Mouse (Mus musculus): ENCODE results near the gene Gja1. TPM values are rescaled to one million over a fixed set of nuclear protein-coding genes. Genes with fewer than 3 reads are reported as not detected.

Gja1 gene
- total RNA-seq, 2 experiments from 2014 or later = 179 to 193 TPM

DNA sequence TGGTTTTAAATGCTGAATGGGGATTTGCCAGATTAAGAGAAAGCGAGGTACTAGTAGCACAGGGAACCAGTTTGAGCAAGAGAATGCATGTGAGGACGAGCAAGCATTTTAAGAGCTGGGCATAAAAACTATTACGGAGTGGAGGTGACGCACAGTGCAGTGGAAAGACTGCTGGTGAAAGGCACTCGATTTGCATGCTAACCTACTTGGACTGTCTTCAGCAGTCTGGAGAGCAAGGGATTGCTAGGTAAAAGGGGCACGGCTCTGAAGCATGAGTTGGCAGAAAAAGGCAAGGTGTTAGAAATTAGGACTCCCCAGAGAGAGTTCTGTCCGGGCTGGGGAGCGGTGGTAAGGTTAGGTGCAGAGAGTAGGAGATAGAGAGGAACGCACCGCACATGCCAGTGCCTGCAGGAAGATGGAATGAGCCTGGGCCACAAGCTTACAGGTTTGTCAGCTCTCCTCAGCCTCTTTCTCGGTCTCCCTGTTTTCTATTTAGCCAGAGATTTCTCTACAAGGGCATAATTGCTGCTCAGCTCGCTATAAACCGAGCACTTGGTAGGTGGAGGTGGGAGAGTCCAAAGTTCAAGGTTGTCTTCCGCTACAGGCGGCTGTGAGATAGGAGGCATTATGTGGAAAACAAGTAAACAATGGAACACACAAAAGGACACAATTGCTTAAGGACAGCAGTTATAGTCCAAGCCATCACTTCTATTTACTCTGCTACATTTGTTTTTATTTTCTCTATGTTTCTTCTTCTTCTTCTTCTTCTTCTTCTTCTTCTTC is 48.1 kb downstream of the Gja1 start:
- Histone ChIP-seq H3K4me3 (no peak overlapping the region), H3K27ac (no peak overlapping the region)
- intact Hi-C loops (cut with DNase I) = no loop called here
- DNase-seq (ENCODE audit: extremely low spot score in 1 of 2, low spot score in 2 of 2) = no peak
- no peak for TF ChIP-seq CTCF (IDR thresholded peaks at IDR 0.05)

DNA sequence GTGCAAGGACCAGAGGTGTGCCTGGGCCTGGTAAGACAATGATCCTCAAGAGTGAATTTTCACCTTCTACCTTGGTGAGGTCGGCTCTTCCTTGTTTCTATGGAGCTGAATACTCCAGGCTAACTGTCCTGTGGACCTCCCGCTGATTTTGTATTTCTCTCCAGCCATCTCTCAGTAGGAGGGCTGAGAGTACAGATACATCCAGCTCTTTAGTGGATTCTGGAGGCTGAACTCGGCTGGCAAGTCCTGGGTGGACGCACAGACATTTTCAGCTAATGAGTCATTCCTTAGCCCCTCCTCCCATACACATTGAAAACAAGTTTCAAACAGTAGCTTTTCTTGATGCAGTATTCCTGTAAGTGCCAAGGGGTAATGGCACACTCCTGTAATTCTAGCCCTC is 49.2 kb downstream of the Gja1 start:
- intact Hi-C loops (cut with DNase I) = no loop called here
- no peak overlapping the region for H3K4me3 ChIP-seq
- TF ChIP-seq CTCF (IDR thresholded peaks at IDR 0.05) = no peak
- H3K27ac ChIP-seq = no peak overlapping the region
- DNase-seq (ENCODE audit: extremely low spot score in 1 of 2, low spot score in 2 of 2) = no peak

DNA sequence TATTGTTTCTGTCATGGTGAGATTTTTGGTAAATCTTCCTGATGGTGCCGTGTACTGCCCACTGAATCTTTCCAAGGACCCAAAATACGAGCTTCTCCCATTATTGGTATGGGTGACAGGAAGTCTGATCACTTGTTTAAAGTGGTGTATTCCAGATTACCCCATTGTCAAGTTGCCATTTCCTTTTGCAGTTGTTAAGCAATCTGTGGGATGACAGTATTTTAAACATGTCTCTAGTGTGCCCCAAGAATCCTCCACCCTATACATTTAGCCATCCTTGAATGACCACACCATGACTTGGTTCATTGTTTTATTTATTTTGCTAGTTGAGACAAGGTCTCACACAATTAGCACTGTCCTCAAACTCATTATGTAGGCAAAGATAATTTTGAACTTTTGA is 50.3 kb downstream of the Gja1 start:
- no peak for DNase-seq (ENCODE audit: extremely low spot score in 1 of 2, low spot score in 2 of 2)
- intact Hi-C loops (cut with DNase I) = no loop called here
- no peak overlapping the region for H3K4me3 ChIP-seq
- no peak for TF ChIP-seq CTCF (IDR thresholded peaks at IDR 0.05)
- no peak overlapping the region for H3K27ac ChIP-seq

DNA sequence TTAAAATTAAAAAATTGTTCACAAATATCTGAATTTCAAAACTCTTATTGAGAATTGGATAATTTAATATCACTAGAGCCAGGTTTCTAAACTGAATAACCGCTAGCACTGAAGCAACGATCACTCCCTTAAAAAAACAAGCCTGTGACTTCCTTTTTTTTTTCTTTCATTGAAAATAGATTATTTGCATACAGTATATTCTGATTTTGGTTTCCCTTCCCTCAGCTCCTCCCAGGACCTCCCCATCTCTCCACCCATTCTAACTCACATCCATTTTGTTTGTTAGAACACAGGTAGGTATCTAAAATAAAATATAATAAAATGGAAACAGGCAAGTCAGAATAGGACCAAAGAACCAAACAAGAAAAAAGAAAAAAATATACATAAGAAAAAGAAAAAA is 50.7 kb downstream of the Gja1 start:
- no peak for TF ChIP-seq CTCF (IDR thresholded peaks at IDR 0.05)
- no peak overlapping the region for H3K27ac ChIP-seq
- no peak for DNase-seq (ENCODE audit: extremely low spot score in 1 of 2, low spot score in 2 of 2)
- no peak overlapping the region for H3K4me3 ChIP-seq
- intact Hi-C loops (cut with DNase I) = no loop called here

DNA sequence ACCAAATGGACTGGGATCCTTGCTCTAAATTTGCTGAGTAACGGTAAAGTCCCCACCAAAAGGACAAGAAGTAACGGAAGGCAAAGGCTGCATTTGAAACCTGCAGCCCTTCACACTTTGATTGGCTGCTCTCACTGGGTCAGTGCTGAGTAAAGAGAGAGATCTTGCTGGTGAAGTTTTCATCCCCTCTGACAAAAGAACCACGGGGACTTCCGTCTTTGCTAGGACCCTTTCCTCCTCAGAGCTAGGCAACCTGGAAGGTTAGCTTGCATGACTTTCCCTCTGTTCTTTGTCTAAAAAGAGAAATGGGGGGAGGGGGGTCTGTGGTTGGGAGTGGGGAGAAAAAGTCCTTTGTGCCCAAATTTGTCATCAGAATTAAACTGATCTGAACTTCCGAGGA is 51.9 kb downstream of the Gja1 start:
- DNase-seq (ENCODE audit: extremely low spot score in 1 of 2, low spot score in 2 of 2) = no peak
- intact Hi-C loops (cut with DNase I) = no loop called here
- Histone ChIP-seq H3K4me3 (no peak overlapping the region), H3K27ac (no peak overlapping the region)
- no peak for TF ChIP-seq CTCF (IDR thresholded peaks at IDR 0.05)

DNA sequence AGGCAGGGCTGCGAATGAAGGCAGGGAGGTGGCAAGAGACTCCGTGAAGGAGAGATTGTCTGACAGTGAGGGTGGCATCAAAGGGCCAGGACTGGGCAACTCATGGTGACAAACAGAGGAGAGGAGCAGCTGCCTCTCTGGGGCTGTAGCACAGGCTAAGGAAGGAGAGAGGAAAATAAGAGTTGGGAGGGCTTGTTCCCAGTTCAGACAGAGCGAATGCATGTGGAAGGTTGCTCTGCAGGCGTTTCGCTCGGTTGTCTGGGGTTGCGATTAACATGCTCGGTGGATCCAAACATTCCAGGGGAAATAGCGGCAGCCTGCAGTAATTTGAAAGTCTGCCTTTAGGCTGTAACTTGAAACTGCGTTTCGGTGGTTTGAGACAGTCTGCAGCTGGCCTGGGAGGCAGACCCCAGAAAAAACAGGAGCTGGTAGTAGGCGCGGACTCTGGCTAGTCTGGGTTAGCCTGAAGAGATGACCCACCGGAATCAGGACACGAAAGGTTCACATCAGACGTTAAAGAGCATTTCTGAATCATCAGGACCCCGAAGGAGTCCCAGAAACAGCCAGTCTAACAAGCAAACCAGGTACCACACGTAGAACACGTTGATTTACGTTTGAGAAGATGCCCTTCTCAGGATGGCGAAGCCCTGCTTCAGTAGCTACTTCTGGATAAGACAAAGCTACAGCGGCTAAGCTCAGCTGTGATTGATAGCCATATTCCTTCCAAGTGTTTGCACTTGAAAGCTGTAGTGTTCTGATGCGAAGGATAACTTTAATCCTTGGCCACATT is 54.7 kb downstream of the Gja1 start:
- DNase-seq (ENCODE audit: extremely low spot score in 1 of 2, low spot score in 2 of 2) = no peak
- peak overlapping the region; percentile 31; the same call in 1 of the 2 replicates for H3K4me3 ChIP-seq
- H3K27ac ChIP-seq = no peak overlapping the region
- no peak for TF ChIP-seq CTCF (IDR thresholded peaks at IDR 0.05)
- intact Hi-C loops (cut with DNase I) = no loop called here

DNA sequence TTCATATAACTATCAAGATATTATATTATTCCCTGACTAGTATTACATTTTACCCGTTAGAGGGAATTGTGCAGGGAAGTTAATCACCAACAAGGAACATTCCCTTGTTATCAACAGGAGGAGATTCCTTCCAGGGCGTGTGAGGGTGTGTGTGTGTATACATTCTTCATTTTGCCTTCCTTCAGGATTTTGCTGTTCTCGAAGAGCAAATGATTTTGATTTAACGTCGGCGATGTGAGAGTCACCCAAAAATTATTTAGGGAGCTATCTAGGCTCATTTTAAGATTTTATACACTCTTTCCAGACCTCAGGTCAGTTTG is 55.2 kb downstream of the Gja1 start:
- TF ChIP-seq CTCF (IDR thresholded peaks at IDR 0.05) = no peak
- intact Hi-C loops (cut with DNase I) = no loop called here
- DNase-seq (ENCODE audit: extremely low spot score in 1 of 2, low spot score in 2 of 2) = no peak
- Histone ChIP-seq H3K27ac (no peak overlapping the region), H3K4me3 (no peak overlapping the region)

DNA sequence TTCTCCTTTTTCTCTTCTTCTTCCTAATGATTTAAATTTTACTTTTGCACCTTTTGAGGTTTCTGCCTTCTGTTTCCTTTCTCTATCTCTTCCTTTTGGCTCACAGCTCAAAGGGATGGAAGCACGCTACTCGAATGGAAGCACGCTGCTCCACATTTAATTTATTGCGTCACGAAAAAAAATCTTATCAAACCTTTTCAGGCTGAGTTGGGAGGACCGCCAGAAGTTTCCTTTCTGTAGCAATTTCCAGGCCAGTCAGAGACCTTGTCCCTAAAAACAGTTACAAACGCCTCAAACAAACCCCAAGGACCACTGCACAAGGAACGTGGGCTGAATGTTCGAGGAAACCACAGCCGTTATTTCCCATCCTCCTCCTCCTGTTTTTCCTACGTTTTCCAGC is 60.2 kb downstream of the Gja1 start:
- no peak for TF ChIP-seq CTCF (IDR thresholded peaks at IDR 0.05)
- Histone ChIP-seq H3K4me3 (no peak overlapping the region), H3K27ac (no peak overlapping the region)
- no peak for DNase-seq (ENCODE audit: extremely low spot score in 1 of 2, low spot score in 2 of 2)
- intact Hi-C loops (cut with DNase I) = no loop called here

DNA sequence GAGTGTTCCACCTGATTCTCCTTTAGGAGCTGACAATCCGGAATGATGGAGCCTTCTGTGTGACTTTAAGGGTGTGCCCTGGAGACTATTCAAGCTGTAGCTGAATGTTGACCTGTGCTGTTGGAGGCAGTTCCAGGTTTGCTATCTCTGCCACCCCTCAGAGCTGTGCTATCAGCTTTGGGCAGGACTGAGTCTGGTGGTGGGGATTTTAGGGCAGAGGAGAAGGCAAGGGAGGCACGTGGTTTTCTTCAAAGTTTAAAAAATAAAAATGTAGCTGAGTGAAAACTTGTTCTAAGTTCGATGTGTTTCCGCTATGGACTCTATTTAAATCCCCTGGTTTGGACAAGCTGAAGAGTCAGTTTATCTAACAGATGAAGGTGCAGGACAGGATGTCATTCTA is 62.5 kb downstream of the Gja1 start:
- intact Hi-C loops (cut with DNase I) = no loop called here
- no peak for TF ChIP-seq CTCF (IDR thresholded peaks at IDR 0.05)
- H3K27ac ChIP-seq = no peak overlapping the region
- no peak overlapping the region for H3K4me3 ChIP-seq
- DNase-seq (ENCODE audit: extremely low spot score in 1 of 2, low spot score in 2 of 2) = no peak

DNA sequence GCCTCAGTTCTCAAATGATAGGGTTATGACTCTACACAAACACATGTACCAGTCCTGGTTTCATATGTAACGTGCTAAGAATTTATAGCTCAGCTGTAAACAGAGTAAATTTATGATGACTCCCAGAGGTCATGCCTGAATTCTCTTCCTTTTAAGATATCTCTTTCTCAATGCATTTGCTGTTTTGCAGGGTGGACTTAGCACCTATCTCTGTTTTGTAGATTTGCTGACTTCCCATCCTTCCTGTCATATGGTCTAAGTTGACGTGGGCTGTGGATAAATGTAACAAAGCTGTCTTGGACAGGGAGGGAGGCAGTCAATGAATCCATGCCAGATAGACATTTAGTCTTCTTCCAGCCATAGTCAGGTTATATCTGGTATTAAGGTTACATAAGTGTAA is 67.3 kb downstream of the Gja1 start:
- H3K27ac ChIP-seq = no peak overlapping the region
- intact Hi-C loops (cut with DNase I) = no loop called here
- no peak overlapping the region for H3K4me3 ChIP-seq
- DNase-seq (ENCODE audit: extremely low spot score in 1 of 2, low spot score in 2 of 2) = no peak
- no peak for TF ChIP-seq CTCF (IDR thresholded peaks at IDR 0.05)

DNA sequence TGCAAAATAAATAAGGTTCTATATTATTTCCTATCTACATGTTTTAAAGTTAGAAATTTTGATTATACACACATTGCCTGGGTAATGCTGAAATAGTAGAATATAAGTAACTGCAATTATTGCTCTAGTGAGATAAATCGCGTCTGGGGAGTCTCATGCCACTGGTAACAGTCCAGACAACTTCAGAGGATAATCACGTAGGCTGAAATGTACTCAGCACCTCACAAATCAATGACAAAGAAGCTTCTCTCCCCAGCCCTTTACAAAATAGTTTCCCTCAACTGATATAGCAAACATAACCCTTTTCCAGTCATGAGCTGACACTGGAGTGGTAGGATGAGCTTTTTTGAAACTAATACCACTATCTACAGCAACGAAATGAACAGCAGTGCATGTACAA is 71.9 kb downstream of the Gja1 start:
- DNase-seq (ENCODE audit: extremely low spot score in 1 of 2, low spot score in 2 of 2) = no peak
- no peak for TF ChIP-seq CTCF (IDR thresholded peaks at IDR 0.05)
- H3K4me3 ChIP-seq = no peak overlapping the region
- H3K27ac ChIP-seq = no peak overlapping the region
- intact Hi-C loops (cut with DNase I) = no loop called here

Other genes with a start within 250 kb of the Gja1 start
- gene Tbc1d32, start 148.6 kb upstream of the Gja1 start, total RNA-seq (2021) = 1 to 10 TPM; 8.8 to 8.9 TPM

All from left cerebral cortex, adult 2 months (tissue).